Mouse (Mus musculus) heart, postnatal 0 days (tissue): ENCODE measurements around the gene Hmga1. TPM values are rescaled to one million over a fixed set of nuclear protein-coding genes. Genes with fewer than 3 reads are reported as not detected.

ENCODE experiments used
- ATAC-seq: fragments of 200-750 bp; cut with Nextera tagmentation; 2 replicates; pipeline ENCODE4 v1.8.0; 2017; ENCODE audit warnings: low read depth, moderate number of reproducible peaks, moderate library complexity; ENCODE audit not compliant: insufficient read depth
- DNase-seq: peaks from one replicate; pipeline ENCODE4 v3.0.0-alpha.2; 2016; ENCODE audit warnings: low spot score
- H3K27ac ChIP-seq: fragments of 300-500 bp; sonication (generic); 2 replicates; pipeline ENCODE4 v1.5.1; 2014; ENCODE audit warnings: low read depth, mild to moderate bottlenecking
- H3K27me3 ChIP-seq: fragments of 300-500 bp; sonication (generic); 2 replicates; pipeline ENCODE4 v1.6.1; 2014; ENCODE audit warnings: low read length, mixed read lengths; ENCODE audit not compliant: control insufficient read depth, insufficient read depth
- H3K36me3 ChIP-seq: fragments of 300-500 bp; sonication (generic); replicated peaks from 2 replicates; pipeline ENCODE4 v1.6.1; 2014; ENCODE audit warnings: low read length, mixed read lengths; ENCODE audit not compliant: control insufficient read depth, insufficient read depth
- H3K4me1 ChIP-seq: fragments of 300-500 bp; sonication (generic); 2 replicates; pipeline ENCODE4 v1.6.1; 2014; ENCODE audit warnings: antibody characterized with exemption; ENCODE audit not compliant: control insufficient read depth, insufficient read depth
- H3K4me2 ChIP-seq: fragments of 300-500 bp; sonication (generic); 2 replicates; pipeline ENCODE4 v1.6.1; 2014; ENCODE audit warnings: low read depth, mild to moderate bottlenecking, low read length, moderate library complexity
- H3K4me3 ChIP-seq: fragments of 300-500 bp; sonication (generic); 2 replicates; pipeline ENCODE4 v1.5.1; 2014; ENCODE audit warnings: low read depth, low read length
- H3K9ac ChIP-seq: fragments of 300-500 bp; sonication (generic); replicated peaks from 2 replicates; pipeline ENCODE4 v1.6.1; 2014; ENCODE audit warnings: low read depth, low read length, mixed read lengths
- H3K9me3 ChIP-seq: fragments of 300-500 bp; sonication (generic); replicated peaks from 2 replicates; pipeline ENCODE4 v1.6.1; 2016; ENCODE audit warnings: low read length; ENCODE audit not compliant: control insufficient read depth
- CTCF ChIP-seq: IDR thresholded peaks from 2 replicates; pipeline ENCODE4 v1.5.1; 2016; ENCODE audit warnings: antibody characterized with exemption, control low read depth, low read depth
- EP300 ChIP-seq: IDR thresholded peaks from 2 replicates; pipeline ENCODE4 v1.6.1; 2016; ENCODE audit warnings: antibody characterized with exemption, low read depth
- WGBS: fragments of 180-500 bp; shearing (Covaris S2); extraction: QIAGEN DNeasy Blood & Tissue Kit; methylation state at CpG from one replicate; pipeline ENCODE4 v1.1.7; 2014; 5-methylcytosine and 5-hydroxymethylcytosine counted together
- polyA plus RNA-seq: library from polyadenylated mRNA; unstranded; fragments of >200 nt; fragmentation: Nextera tagmentation; extraction: Ambion mirVana; gene quantifications from 2 replicates; pipeline ENCODE4 v1.2.1, GENCODE M21; 2015
- total RNA-seq: library from RNA; depleted of rRNA; stranded (reverse); fragments of >200 nt; gene quantifications from 2 replicates; pipeline ENCODE4 v1.2.3, GENCODE M21; 2014; ENCODE audit warnings: low replicate concordance

Hmga1 gene
- total and polyA plus RNA-seq, 2 experiments from 2014 or later: 59.7 to 108 TPM

GRCm38 (mm10) chr17:27513279-27513915 is 42.9 kb upstream of the Hmga1 start:
- DNase-seq: no peak
- TF ChIP-seq EP300: no peak
- TF ChIP-seq CTCF: no peak

GRCm38 (mm10) chr17:27513916-27514762 is 42.2 kb upstream of the Hmga1 start:
- H3K4me1 ChIP-seq: peaks cover 4% of the 10 kb centered on the region; the same call in 1 of the 2 replicates
- H3K36me3 ChIP-seq: no peaks in the 10 kb centered on the region
- WGBS: 36% methylated on average over 27 of the region's 27 CpGs
- ATAC-seq (no peak), DNase-seq (no peak)
- H3K4me2 ChIP-seq: no peak overlapping the region
- H3K27ac ChIP-seq: no peak overlapping the region
- peaks cover 94% of the 10 kb centered on the region for H3K27me3 ChIP-seq
- peak; percentile 32; the same call in 1 of the 2 replicates for TF ChIP-seq CTCF
- no peak for TF ChIP-seq EP300
- no peaks in the 10 kb centered on the region for H3K9me3 ChIP-seq
- no peak overlapping the region for H3K4me3 ChIP-seq
- H3K9ac ChIP-seq: no peak overlapping the region

More at GRCm38 (mm10) chr17:27513279-27513915, 42.9 kb upstream of the Hmga1 start:
- Histone ChIP-seq H3K4me1 (peaks cover 4% of the 10 kb centered on the region; the same call in 1 of the 2 replicates), H3K4me3 (peak overlapping the region; percentile 57), H3K36me3 (no peaks in the 10 kb centered on the region), H3K27me3 (peaks cover 94% of the 10 kb centered on the region), H3K9ac (0 out of 2 replicates have a peak overlapping the region, but pooled peaks have one; percentile 3), H3K27ac (no peak overlapping the region), H3K9me3 (no peaks in the 10 kb centered on the region), H3K4me2 (peak overlapping the region; percentile 93)
- no peak for ATAC-seq
- whole genome bisulfite sequencing: 3% methylated on average over 37 of the region's 66 CpGs

GRCm38 (mm10) chr17:27518296-27518695 is 38.0 kb upstream of the Hmga1 start:
- H3K27me3 ChIP-seq: peaks cover 80% of the 10 kb centered on the region
- no peaks in the 10 kb centered on the region for H3K9me3 ChIP-seq
- no peak for ATAC-seq

GRCm38 (mm10) chr17:27518700-27519595 is 37.3 kb upstream of the Hmga1 start:
- no peak for ATAC-seq
- WGBS: 49% methylated on average over 15 of the region's 15 CpGs

More at GRCm38 (mm10) chr17:27518296-27518695, 38.0 kb upstream of the Hmga1 start:
- no peak for DNase-seq
- WGBS: 28% methylated on average over 9 of the region's 9 CpGs
- H3K4me1 ChIP-seq: no peaks in the 10 kb centered on the region
- H3K9ac ChIP-seq: no peak overlapping the region
- no peak overlapping the region for H3K4me2 ChIP-seq
- H3K27ac ChIP-seq: no peak overlapping the region
- no peak overlapping the region for H3K4me3 ChIP-seq
- no peaks in the 10 kb centered on the region for H3K36me3 ChIP-seq
- no peak for TF ChIP-seq EP300
- no peak for TF ChIP-seq CTCF

GRCm38 (mm10) chr17:27520557-27520956 is 35.7 kb upstream of the Hmga1 start:
- DNase-seq (no peak), ATAC-seq (peak; percentile 57; the same call in 1 of the 2 replicates)
- WGBS: 0% methylated on average over 27 of the region's 27 CpGs

More at GRCm38 (mm10) chr17:27518700-27519595, 37.3 kb upstream of the Hmga1 start:
- no peak for TF ChIP-seq CTCF
- H3K9ac ChIP-seq: no peak overlapping the region
- H3K4me2 ChIP-seq: no peak overlapping the region
- H3K9me3 ChIP-seq: no peaks in the 10 kb centered on the region
- no peaks in the 10 kb centered on the region for H3K36me3 ChIP-seq
- no peak for DNase-seq
- no peak overlapping the region for H3K27ac ChIP-seq
- H3K4me3 ChIP-seq: no peak overlapping the region
- H3K27me3 ChIP-seq: peaks cover 73% of the 10 kb centered on the region
- H3K4me1 ChIP-seq: no peaks in the 10 kb centered on the region

More at GRCm38 (mm10) chr17:27520557-27520956, 35.7 kb upstream of the Hmga1 start:
- Histone ChIP-seq H3K36me3 (no peaks in the 10 kb centered on the region), H3K27me3 (peaks cover 57% of the 10 kb centered on the region), H3K9ac (no peak overlapping the region), H3K4me3 (no peak overlapping the region), H3K9me3 (no peaks in the 10 kb centered on the region), H3K4me2 (no peak overlapping the region), H3K27ac (no peak overlapping the region), H3K4me1 (no peaks in the 10 kb centered on the region)
- peak; percentile 92 for TF ChIP-seq CTCF
- TF ChIP-seq EP300: no peak
